Mouse (Mus musculus) left cerebral cortex, adult 18-20 months (tissue): ENCODE measurements around the gene Abca5. TPM values are rescaled to one million over a fixed set of nuclear protein-coding genes. Genes with fewer than 3 reads are reported as not detected.

Experiments
- total RNA-seq, 2 experiments: library from RNA; stranded (reverse); gene quantifications; 2 replicates each; pipeline ENCODE4 v1.2.3; 2021

Gene Abca5
- total RNA-seq, 2 experiments from 2014 or later, result 48.0 to 55.0 TPM

Other genes starting within 250 kb of the Abca5 start
- 1 to 10 TPM; 3.0 to 6.5 TPM for gene Abca8a, start 241.7 kb downstream of the Abca5 start, total RNA-seq
- gene Abca9, start 169.5 kb downstream of the Abca5 start, total RNA-seq, result 1 to 10 TPM; 6.6 to 7.0 TPM
- 1 to 10 TPM; 1.5 to 1.6 TPM for gene Abca6, start 85.9 kb downstream of the Abca5 start, total RNA-seq
- gene Map2k6, start 61.4 kb upstream of the Abca5 start, total RNA-seq, result 10 to 100 TPM; 22.0 to 23.2 TPM